Mouse (Mus musculus) embryonic fibroblast, embryonic 13.5 days (primary cell): ENCODE measurements around the gene Def8. TPM values are rescaled to one million over a fixed set of nuclear protein-coding genes. Genes with fewer than 3 reads are reported as not detected.
"Not testable (repeated sequence)": the region's sequence is repeated elsewhere in the genome, so short reads cannot be mapped to it uniquely, and the experiment has no call there.

Source experiments
- H3K27ac ChIP-seq: 2 replicates; pipeline ENCODE4 v1.5.1; 2012; ENCODE audit warnings: low read length, control low read depth, inconsistent platforms; ENCODE audit not compliant: insufficient read depth
- H3K4me1 ChIP-seq: 2 replicates; pipeline ENCODE4 v1.6.1; 2011; ENCODE audit warnings: low read length; ENCODE audit not compliant: control insufficient read depth, insufficient read depth
- H3K4me3 ChIP-seq: 2 replicates; pipeline ENCODE4 v1.5.1; 2011; ENCODE audit warnings: mild to moderate bottlenecking, control low read depth, low read length; ENCODE audit not compliant: insufficient read depth
- CTCF ChIP-seq: IDR thresholded peaks from 2 replicates; pipeline ENCODE4 v1.5.1; 2011; ENCODE audit warnings: mild to moderate bottlenecking, control low read depth, low read length, moderate library complexity, borderline replicate concordance; ENCODE audit not compliant: insufficient read depth
- POLR2A ChIP-seq: IDR thresholded peaks from 2 replicates; pipeline ENCODE4 v1.6.1; 2011; ENCODE audit warnings: low read depth, mild to moderate bottlenecking, control low read depth, low read length, moderate library complexity
- polyA plus RNA-seq: library from polyadenylated mRNA; stranded (reverse); fragments of >200 nt; gene quantifications from 2 replicates; pipeline ENCODE4 v1.2.4, GENCODE M21; 2011; ENCODE audit warnings: low read depth; ENCODE audit not compliant: missing spikeins, insufficient read length

Gene Def8
- polyA plus RNA-seq, 1 experiment, result 36.4 TPM

- H3K4me3 ChIP-seq, result peak within 1 kb of the TSS; percentile 48
- no peak within 1 kb of the TSS for H3K27ac ChIP-seq
- peak; percentile 95 for TF ChIP-seq POLR2A
- no peak for TF ChIP-seq CTCF
- H3K4me1 ChIP-seq, result peaks cover 15% of the 10 kb centered on the region
Measured at GRCm38 (mm10) chr8:123411246-123411645, 12.1 kb upstream of the Def8 start, which contains the start of gene Tubb3. Tubb3 (plus strand) TSS chr8:123411424.

- peaks cover 15% of the 10 kb centered on the region for H3K4me1 ChIP-seq
- peak overlapping the region; percentile 48 for H3K4me3 ChIP-seq
- no peak overlapping the region for H3K27ac ChIP-seq
- no peak for TF ChIP-seq POLR2A
- no peak for TF ChIP-seq CTCF
Measured at GRCm38 (mm10) chr8:123411781-123412327, 11.5 kb upstream of the Def8 start.

- TF ChIP-seq POLR2A, result no peak
- TF ChIP-seq CTCF, result no peak
- Histone ChIP-seq H3K27ac (no peak overlapping the region), H3K4me1 (peaks cover 15% of the 10 kb centered on the region), H3K4me3 (peak overlapping the region; percentile 48)
Measured at GRCm38 (mm10) chr8:123412560-123413170, 10.7 kb upstream of the Def8 start.

- H3K4me1 ChIP-seq, result peaks cover 12% of the 10 kb centered on the region
- TF ChIP-seq CTCF (no peak), POLR2A (no peak)
- H3K27ac ChIP-seq, result no peak overlapping the region
- H3K4me3 ChIP-seq, result no peak overlapping the region
Measured at GRCm38 (mm10) chr8:123414255-123414654, 9.1 kb upstream of the Def8 start.

GRCm38 (mm10) chr8:123414997-123415696, 8.2 kb upstream of the Def8 start:
- H3K27ac ChIP-seq, H3K4me1 ChIP-seq, H3K4me3 ChIP-seq: not testable (repeated sequence)

GRCm38 (mm10) chr8:123415967-123416943, 7.1 kb upstream of the Def8 start:
- Histone ChIP-seq H3K4me1 (no peaks in the 10 kb centered on the region), H3K4me3 (no peak overlapping the region), H3K27ac (no peak overlapping the region)
- TF ChIP-seq POLR2A (no peak), CTCF (no peak)

- Histone ChIP-seq H3K4me1 (no peaks in the 10 kb centered on the region), H3K27ac (no peak overlapping the region), H3K4me3 (no peak overlapping the region)
- TF ChIP-seq POLR2A, result no peak
- no peak for TF ChIP-seq CTCF
Measured at GRCm38 (mm10) chr8:123416944-123417555, 6.3 kb upstream of the Def8 start.

GRCm38 (mm10) chr8:123419711-123420110, 3.6 kb upstream of the Def8 start:
- TF ChIP-seq POLR2A, result no peak
- TF ChIP-seq CTCF, result no peak

GRCm38 (mm10) chr8:123420525-123421281, 2.6 kb upstream of the Def8 start:
- TF ChIP-seq POLR2A (no peak), CTCF (no peak)
- Histone ChIP-seq H3K4me3 (no peak overlapping the region), H3K4me1 (peaks cover 3% of the 10 kb centered on the region; the same call in 1 of the 2 replicates), H3K27ac (no peak overlapping the region)

More at GRCm38 (mm10) chr8:123419711-123420110, 3.6 kb upstream of the Def8 start:
- Histone ChIP-seq H3K4me1 (peaks cover 3% of the 10 kb centered on the region; the same call in 1 of the 2 replicates), H3K4me3 (no peak overlapping the region), H3K27ac (no peak overlapping the region)
